Mouse (Mus musculus) WW6 (cell line): Measurements from ENCODE around the gene Ppia.
"Not testable (repeated sequence)": the region's sequence is repeated elsewhere in the genome, so short reads cannot be mapped to it uniquely, and the experiment has no call there.

Source experiments
- DNase-seq: peaks from one replicate; pipeline ENCODE4 v3.0.0-alpha.2; 2013; ENCODE audit warnings: low read depth, low spot score

Ppia gene

DNA sequence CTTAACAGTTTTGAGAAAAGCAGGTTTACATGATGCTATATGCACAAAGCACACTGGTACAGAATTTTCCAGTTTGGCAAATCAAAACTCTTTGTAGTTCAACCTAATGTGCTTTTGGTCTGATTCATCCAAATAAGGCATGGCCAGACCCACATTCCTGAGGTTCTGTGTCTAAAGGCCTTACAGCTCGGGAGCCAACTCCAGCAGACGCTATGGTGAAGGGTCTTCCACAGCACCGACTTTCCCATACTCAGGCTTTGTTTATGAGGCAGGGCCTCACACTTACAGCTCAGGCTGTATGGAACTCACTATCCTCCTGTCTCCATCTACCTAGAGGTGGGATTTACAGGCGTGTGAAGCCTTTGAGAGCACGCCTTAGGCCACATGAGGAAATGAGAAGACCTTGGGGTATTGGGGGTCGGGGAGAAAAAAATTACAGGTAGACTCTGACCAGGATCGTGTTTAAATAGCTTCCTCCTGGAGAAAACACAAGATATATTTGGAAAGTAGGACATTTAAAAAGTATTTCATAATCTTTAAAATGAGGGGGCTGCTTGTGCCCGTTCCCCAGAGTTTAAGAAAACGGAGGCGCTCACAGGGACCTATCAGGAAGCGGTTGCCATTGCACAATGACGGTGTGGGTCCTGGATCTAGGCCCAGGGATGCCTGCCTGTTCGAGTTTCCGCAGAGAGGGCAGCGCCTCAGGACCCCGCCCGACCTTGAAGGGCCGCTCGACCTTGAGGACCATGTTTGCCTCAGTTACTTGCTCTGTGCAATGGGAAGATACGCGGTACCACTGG, at the start of gene Ppia:
Gene Ppia (plus strand): TSS at position 693 of the 800 bp plus-strand sequence.
- no peak for DNase-seq

DNA sequence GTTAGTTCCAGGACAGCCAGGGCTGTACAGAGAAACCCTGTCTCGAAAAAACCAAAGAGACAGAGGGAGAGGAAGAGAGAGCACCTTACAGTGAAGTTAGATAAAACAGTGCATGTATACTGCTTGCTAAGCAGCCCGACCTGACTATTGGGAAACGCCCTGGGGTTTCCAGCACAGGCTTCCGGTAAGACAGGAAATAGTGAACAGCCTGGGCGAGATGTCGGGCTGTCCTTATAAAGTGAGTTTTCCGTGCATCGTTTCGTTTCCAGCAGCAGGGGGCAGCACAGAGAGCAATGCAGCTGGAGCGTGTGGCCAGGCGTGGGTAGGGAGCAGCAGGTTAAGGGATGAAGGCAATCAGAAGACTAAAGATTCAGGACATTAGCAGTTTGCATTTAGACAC, 49.4 kb upstream of the Ppia start:
- DNase-seq: peak; percentile 92

DNA sequence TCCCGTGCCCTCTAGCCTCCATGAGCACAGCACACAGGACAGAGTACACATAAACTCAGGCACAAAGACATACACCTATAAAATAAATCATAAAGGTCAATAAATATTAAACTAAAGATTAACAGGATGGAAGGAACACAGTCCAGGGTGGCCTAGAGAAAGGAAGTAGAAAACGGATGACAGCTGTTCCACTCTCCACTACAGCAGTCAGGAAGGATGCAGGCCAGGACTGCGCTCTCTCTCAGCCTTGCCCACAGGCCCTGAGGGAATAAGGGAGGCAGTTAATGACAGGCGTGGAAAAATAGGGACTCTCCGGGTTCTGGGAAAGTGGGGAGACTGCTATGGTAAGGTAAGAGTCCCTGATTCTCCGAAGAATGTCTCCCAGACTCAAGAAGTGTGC, 48.8 kb upstream of the Ppia start:
- DNase-seq: no peak

DNA sequence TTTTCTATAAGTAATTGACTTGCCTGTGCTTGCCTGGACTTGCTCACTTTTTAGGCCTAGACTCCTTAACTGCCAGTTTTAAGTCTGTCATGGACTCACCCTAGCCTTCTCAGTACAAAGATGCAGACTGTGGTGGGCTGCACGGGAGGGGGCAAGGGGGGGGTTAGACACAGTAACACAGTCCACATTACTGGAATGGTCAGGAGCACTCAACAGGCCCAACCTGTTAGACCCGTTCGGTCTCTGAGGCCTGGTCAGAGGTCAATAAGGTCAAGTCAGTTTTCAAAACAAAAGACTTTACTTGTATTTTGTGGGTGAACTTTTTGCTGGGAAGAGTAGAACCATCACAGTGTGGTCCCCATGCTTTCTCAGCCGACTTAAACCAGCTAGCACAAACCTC, 48.1 kb upstream of the Ppia start:
- no peak for DNase-seq

DNA sequence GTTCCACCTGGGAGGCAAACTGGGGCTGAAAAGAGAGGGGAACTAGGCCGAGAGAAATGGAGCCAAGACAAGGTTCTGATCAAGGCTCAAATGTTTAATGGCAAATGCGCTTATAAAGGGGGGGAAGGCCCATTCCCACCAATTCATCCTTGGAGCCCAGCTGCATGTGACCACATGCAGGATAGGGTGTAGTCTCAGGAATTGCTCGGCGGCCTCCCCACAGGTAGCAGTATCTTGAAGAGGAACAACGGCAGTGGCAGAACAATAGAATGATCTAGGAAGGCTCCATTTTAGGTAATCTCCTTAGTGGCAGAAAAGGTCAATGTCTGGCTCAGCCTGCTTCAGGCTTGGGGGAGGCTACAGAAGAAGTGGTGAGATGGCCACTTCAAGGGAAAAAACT, 47.3 kb upstream of the Ppia start:
- not testable (repeated sequence) for DNase-seq

DNA sequence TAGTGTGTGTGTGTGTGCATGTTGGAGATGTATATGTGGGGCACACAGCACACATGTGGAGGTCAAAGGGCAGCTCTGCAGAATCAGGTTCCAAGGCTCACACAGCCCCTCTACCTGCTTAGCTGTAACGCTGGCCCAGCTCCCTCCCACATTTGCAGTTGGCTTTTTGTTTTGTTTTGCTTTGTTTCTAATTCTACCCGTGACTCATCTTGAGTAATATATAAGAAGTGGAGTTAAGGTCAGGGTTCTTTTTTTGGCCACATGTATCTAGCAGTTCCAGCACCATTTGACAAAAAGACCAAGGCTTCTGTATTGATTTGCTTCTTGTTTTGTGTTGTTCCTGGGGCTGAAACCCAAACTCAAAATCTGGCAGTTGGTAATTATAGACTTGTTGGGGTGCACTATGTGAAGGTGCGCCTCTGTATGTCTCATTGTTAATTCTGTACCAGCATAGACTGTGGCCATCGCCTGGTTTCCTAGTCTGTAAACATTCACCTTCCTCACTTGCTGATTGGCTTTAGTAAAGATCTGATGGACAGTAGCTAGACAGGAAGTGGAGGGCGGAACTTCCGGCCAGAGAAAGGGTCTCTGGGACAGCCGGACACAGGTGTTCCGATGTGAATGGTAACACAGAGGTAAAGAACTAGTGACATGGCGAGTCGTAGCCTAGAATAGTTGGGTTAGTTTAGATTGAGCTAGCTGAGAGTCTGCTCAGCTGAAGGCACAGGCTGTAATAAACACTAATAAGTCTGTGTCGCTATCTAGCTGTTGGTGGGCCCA, 43.7 kb upstream of the Ppia start:
- no peak for DNase-seq

DNA sequence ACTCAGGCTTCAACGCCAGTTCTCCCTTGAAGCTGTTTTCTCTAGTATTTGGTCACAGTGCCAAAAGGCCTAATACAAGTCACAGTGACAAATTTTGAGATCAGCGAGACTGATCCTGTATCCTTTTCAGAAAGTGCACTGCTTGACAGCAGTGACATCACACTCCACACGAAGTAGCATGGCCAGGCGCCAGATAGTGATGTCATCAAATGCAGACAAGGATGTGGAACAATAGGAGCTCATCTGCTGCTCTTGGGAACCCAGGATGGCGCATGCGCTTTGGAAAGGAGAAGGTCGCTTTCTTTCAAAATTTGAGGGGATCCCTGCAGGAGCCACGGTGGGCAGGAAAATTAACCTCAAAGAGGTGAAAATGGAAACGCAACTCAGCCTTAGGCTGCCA, 42.5 kb upstream of the Ppia start:
- DNase-seq: peak; percentile 65

DNA sequence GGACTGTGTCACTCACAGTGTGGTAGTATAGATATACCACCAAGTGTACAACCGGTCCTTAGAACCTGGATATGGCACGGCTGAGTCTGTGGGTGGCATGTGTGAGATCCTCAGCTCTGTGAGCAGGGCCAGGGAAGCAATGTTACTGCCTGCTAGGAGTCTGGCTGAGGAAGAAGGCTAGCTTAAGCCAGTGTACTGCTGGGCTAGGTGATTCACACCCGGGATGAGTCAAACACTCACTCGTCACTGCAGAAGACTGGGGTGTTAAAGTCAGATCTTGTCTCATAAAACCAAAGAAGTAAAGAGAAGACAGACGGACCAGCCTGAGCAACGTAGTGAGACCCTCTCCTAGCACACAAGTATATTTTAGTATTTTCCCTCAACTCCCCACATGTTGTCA, 34.3 kb upstream of the Ppia start:
- DNase-seq: no peak

DNA sequence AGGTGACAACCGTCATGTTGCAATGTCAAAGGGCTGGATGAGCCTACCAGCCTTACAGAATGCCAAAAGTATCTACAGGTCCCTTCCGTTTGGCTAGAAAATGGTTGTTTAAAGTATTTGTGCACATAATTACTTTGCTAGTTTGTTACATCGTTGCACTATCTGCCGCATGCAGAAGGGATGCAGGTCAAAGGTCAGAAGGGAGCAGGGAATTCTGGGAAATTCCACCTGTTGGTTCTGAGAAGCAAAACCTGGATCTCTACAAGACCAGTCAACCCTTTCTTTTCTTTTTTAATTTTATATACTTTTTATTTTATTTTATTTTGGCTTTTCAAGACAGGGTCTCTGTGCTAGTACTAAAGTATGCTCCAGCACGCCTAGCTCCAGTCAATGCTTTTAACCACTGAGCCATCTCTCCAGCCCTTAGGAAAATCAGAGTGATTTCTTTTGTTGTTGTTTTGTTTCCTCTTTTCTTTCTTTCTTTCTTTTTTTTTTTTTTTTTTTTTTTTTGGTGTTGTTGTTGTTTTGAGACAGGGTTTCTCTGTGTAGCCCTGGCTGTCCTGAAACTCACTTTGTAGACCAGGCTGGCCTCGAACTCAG, 27.0 kb upstream of the Ppia start:
- DNase-seq: no peak

DNA sequence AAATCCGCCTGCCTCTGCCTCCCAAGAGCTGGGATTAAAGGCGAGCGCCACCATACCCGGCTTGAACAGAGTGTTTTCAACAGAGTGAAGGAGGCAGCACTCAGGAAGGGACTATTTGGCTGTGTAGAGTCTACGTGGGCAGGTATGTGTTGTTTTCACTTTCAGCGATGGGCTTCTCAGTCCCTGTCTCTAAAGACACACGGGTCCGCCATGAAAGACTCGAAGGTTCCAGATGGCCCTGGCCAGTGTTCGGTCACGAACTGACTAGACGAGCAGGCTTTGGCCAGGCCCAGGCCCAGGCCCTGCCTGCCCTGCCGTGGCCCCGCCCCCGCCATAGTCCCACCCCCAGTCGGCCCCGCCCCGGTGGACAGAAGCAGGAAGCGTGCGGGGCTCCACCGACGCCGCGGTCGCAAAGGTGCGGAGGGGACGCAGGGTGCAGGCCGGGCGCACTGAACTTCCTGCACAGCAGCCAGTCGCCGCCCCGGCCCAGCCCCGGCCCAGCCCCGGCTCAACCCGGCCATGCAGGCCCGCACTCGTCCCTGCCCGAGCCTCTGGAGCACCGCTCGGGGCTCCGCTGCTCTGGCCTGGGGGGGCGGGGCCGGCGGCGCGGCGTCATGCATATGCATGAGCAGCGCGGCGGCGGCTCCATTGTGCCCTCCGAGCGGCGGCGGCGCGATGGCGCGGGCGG, 26.4 kb upstream of the Ppia start, which contains the start of gene Zmiz2:
Gene Zmiz2 (plus strand): TSS at position 349 of the 688 bp plus-strand sequence.
- DNase-seq: peak; percentile 83

DNA sequence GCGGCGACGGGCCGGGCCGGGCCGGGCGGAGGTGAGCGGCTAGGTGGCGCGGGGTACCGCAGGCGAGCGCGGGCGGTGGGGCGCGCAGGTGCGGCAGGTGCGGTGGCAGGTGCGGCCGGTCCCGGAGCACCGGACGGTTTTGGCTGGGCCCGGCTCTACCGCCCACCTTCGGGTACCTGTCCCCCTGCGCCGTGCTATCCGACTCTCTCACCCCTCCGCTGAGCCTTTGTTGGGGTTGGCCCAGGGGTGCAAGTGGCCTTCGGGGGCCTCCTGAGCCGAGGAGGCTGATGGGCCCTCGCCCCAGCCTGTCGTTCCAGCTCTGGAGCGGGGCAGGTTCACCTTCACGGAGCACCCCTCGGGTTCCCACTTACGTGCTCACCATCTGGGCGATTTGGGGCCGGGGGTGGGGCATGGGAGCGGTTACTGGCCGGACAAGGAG, 25.7 kb upstream of the Ppia start:
- no peak for DNase-seq

DNA sequence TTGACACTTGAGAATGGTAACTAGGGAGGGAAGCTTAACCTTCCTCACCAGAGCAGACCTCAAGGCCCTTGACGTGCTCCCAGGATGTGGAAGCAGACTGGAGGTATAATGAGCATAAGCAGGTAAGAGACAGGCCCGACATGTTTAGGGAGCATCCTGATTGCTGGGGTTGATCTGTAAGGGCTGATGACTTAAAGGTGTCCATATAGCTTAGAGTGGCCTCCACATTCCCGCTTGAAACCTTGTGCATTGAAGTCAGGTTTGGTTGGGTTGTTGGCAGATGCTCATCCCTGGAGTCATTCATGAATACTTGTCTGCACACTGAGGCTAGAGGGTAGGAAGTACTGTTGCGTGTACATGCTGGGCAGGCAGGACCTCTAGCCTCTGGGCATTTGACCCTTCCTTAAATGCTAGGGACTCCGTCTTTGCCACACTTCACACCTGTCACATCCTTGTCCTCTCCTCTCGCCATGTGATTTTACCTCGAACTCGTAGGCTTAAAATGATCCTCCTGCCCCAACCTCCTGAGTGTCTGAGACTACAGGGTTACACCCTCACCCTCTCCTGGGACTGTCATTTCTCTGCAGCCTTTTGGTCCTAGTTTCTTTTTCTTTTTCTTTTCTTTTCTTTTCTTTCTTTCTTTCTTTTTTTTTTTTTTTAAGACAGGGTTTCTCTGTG, 24.7 kb upstream of the Ppia start:
- no peak for DNase-seq

DNA sequence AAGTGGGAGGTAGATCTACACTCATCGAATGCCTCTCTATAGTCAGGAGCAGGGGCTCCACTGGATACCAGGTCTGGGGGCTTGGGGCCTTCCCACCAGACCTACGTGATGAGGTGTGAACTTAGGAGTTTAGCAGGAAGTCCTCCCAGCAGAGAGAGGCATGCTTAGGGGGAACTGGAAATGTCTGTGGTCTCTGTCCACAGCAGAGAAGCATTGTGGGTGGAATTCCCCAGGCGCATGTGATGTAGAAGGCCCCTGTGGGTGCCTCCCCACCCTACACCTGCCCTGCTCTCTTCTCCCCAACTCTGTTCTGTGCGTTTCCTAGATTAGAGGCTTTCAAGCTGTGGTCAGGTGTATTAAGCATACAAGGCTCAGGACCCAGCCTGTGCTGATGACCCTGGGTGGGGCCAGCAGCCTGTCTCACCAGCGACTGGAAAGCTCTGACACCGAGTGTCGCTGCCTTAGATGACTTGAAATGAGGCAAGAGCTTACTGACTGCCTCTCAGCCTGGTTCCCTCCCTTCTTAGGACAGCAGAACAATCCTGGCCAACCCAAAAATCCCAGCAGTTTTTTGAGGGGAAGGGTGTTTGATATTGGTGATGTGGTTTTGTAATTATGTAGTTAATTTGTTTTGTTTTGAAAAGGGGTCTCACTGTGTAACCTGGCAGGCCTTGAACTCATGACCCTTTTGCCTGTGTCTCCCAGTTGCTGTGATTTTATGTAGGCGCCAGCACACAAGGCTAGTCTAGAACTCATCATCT, 23.5 kb upstream of the Ppia start:
- DNase-seq: no peak

DNA sequence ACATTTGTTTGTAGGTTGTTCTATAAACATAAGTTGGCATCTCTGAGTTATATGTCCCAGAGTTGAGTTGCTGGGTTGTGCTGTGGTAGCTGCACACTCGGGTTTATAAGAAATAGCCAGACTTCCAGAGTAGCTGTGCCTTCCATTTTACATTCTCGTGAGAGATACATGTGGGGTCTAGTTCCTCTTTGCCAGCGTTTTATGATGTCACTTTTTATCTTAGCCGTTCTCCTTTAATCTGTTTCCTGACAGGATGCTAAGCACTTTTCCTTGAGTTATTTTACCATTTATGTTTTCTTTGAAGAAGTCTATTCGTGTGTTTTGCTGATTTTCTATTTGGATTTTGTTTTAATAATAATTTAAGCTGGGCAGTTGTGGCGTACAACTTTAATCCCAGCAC, 22.4 kb upstream of the Ppia start:
- no peak for DNase-seq

DNA sequence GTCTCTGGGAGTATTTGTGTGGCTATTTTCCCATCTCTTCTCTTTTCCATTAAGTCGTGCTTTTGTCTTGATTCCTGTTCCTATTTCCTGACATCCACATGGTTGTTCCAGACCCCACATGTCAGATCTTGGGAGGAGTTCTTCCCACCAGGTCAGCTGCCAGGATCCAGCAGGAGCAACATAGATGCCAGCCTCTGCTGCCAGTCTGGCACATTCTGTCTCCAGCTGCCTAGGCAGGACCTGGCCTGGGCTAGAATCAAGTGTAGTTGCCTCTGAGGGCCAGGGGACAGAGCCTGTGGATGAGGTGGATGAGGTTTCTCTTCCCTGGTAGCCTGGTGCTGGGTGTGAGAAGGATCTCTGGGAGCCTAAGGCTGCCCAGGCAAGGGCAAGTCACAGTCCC, 21.4 kb upstream of the Ppia start:
- DNase-seq: no peak

DNA sequence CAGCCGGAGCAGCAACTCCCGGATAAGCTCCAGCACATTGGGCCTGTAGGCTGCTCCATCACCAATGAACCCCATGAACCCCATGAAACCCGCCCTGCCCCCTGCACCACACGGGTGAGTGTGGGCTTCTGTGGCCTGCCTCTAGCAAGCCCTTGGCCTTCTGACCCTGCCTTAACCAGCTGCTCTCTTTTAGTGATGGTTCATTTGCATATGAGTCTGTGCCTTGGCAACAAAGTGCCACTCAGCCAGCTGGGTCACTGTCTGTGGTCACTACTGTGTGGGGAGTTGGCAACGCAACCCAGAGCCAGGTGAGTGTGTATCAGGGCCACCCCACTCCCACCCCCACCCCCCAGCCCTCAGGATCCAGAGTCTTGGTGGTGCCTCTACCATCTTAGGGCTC, 19.7 kb upstream of the Ppia start:
- DNase-seq: no peak

DNA sequence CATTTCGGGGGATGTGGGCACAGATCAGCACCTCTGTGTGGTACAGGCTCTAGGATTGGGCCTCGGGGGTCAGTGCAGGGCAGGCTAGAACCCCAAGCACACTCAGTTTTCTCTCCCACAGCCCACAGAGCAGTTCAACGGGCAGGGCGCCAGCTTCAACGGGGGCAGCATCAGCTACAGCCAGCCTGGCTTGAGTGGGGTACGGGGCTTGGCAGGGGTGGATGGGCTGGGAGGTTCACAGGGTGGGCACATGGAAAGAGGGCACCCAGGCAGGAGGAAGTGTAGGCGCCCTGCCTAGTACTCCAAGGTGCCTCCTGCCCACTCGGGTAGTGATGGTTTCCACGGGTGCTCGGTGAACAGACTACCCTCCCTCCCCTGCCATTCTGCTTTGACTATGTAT, 17.1 kb upstream of the Ppia start:
- no peak for DNase-seq

DNA sequence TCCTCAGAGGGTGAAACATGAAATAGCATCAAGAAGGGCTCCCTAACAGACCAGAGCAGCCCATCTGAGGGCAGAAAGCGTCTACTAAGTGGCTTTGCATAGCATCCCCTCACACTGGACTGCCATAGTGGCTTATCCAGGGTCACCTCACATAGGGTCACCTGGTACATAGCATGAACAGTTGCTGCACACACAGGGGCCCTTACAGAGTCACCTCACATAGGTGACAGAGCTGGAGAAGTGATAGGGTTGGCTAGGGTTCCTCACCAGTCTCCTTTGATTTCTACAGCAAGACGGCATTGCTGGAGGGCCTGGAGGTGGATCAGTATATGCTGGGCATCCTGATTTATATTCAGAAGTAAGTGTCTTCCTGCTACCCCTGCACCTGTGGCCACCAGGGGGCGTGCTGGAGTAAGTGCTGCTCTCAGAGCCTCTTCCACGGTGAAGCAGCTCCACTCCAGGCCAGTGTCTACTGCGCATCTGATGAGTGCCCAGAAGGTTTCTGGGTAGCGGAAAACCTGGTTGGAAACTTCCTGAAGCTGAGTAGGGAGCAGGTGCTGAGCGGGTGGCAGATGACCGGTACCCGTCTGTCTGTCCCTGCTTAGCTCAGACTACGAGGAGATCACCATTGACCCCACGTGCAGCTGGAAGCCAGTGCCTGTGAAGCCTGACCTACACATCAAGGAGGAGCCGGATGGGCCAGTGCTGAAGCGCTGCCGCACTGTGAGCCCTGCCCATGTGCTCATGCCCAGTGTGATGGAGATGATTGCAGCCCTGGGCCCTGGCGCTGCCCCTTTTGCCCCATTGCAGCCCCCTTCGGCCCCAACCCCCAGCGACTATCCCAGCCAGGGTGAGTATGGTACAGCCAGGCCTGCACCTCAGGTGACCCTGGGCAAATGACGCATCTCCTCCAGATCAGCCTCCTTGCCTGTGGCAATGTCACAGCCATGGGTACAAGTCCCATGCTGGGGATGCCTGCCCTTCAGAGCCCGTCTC, 12.4 kb upstream of the Ppia start:
- no peak for DNase-seq

DNA sequence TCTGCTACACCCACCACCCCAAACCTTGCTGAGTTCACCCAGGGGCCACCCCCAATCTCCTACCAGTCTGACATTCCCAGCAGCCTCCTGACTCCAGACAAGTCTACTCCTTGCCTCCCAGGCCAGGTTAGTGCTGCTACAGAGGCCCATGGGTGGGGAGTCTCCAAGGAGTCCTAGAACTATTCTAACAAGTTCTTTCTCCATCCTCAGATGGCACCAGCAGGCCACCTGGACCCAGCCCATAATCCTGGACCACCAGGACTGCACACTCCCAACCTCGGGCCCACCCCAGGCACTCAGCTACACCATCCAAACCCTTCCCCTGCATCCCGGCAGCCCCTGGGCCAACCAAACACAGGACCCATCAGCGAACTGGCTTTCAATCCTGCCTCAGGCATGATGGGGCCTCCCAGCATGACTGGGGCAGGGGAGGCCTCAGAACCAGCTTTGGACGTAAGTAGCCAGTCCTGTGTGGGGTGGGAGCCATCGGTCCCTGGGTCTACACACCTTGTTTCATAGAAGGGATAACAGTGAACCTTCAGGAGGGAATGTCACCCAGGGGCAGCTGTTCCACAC, 11.3 kb upstream of the Ppia start:
- no peak for DNase-seq
